Mouse (Mus musculus): Measurements from ENCODE around the gene AI597479. TPM values are rescaled to one million over a fixed set of nuclear protein-coding genes. Genes with fewer than 3 reads are reported as not detected.

AI597479 gene
- polyA plus RNA-seq, 1 experiment from 2014 or later: 24.0 TPM

- H3K36me3 ChIP-seq (ENCODE audit: control insufficient read depth, insufficient read depth, low read length): peaks cover 64% of the 10 kb centered on the region
- peak; percentile 61 for DNase-seq (ENCODE audit: low spot score)
- WGBS: 56% methylated on average over 4 of the region's 4 CpGs
Observed at GRCm38 (mm10) chr1:43110556-43110955, 12.0 kb downstream of the AI597479 start.

GRCm38 (mm10) chr1:43112882-43113281, 14.4 kb downstream of the AI597479 start:
- 76% methylated on average over 2 of the region's 2 CpGs for WGBS
- DNase-seq (ENCODE audit: low spot score) (no peak), ATAC-seq (replicated peaks; ENCODE audit: low FRiP score, low TSS enrichment, low read depth) (no peak)
- Histone ChIP-seq H3K4me3 (ENCODE audit: low read depth, low read length) (no peak overlapping the region), H3K36me3 (ENCODE audit: control insufficient read depth, insufficient read depth, low read length) (peaks cover 69% of the 10 kb centered on the region), H3K27ac (ENCODE audit: low read depth) (no peak overlapping the region), H3K4me1 (replicated peaks; ENCODE audit: control insufficient read depth, insufficient read depth, low read length) (no peaks in the 10 kb centered on the region), H3K27me3 (replicated peaks; ENCODE audit: control insufficient read depth, insufficient read depth, low read length) (no peaks in the 10 kb centered on the region), H3K9ac (ENCODE audit: low read length) (no peak overlapping the region), H3K4me2 (ENCODE audit: low read length) (no peak overlapping the region), H3K9me3 (ENCODE audit: control insufficient read depth, low read length) (no peaks in the 10 kb centered on the region)

More at GRCm38 (mm10) chr1:43110556-43110955, 12.0 kb downstream of the AI597479 start:
- Histone ChIP-seq H3K27ac (ENCODE audit: low read depth) (no peak overlapping the region), H3K4me2 (ENCODE audit: low read length) (no peak overlapping the region), H3K9ac (ENCODE audit: low read length) (no peak overlapping the region), H3K4me3 (ENCODE audit: low read depth, low read length) (no peak overlapping the region), H3K27me3 (replicated peaks; ENCODE audit: control insufficient read depth, insufficient read depth, low read length) (no peaks in the 10 kb centered on the region), H3K4me1 (replicated peaks; ENCODE audit: control insufficient read depth, insufficient read depth, low read length) (no peaks in the 10 kb centered on the region), H3K9me3 (ENCODE audit: control insufficient read depth, low read length) (no peaks in the 10 kb centered on the region)
- no peak for ATAC-seq (replicated peaks; ENCODE audit: low FRiP score, low TSS enrichment, low read depth)

- H3K27me3 ChIP-seq (replicated peaks; ENCODE audit: control insufficient read depth, insufficient read depth, low read length): no peaks in the 10 kb centered on the region
- H3K4me1 ChIP-seq (replicated peaks; ENCODE audit: control insufficient read depth, insufficient read depth, low read length): no peaks in the 10 kb centered on the region
- no peaks in the 10 kb centered on the region for H3K9me3 ChIP-seq (ENCODE audit: control insufficient read depth, low read length)
- H3K4me3 ChIP-seq (ENCODE audit: low read depth, low read length): no peak overlapping the region
- peak; percentile 37 for DNase-seq (ENCODE audit: low spot score)
- 92% methylated on average over 8 of the region's 8 CpGs for WGBS
- no peak for ATAC-seq (replicated peaks; ENCODE audit: low FRiP score, low TSS enrichment, low read depth)
- H3K36me3 ChIP-seq (ENCODE audit: control insufficient read depth, insufficient read depth, low read length): peaks cover 68% of the 10 kb centered on the region
- no peak overlapping the region for H3K27ac ChIP-seq (ENCODE audit: low read depth)
- H3K9ac ChIP-seq (ENCODE audit: low read length): no peak overlapping the region
- no peak overlapping the region for H3K4me2 ChIP-seq (ENCODE audit: low read length)
Observed at GRCm38 (mm10) chr1:43117435-43117834, 18.9 kb downstream of the AI597479 start.

- Histone ChIP-seq H3K9me3 (ENCODE audit: control insufficient read depth, low read length) (no peaks in the 10 kb centered on the region), H3K4me3 (ENCODE audit: low read depth, low read length) (no peak overlapping the region), H3K4me2 (ENCODE audit: low read length) (no peak overlapping the region), H3K4me1 (replicated peaks; ENCODE audit: control insufficient read depth, insufficient read depth, low read length) (no peaks in the 10 kb centered on the region), H3K36me3 (ENCODE audit: control insufficient read depth, insufficient read depth, low read length) (peaks cover 69% of the 10 kb centered on the region), H3K27me3 (replicated peaks; ENCODE audit: control insufficient read depth, insufficient read depth, low read length) (no peaks in the 10 kb centered on the region), H3K27ac (ENCODE audit: low read depth) (no peak overlapping the region), H3K9ac (ENCODE audit: low read length) (no peak overlapping the region)
- DNase-seq (ENCODE audit: low spot score): peak; percentile 35
- 97% methylated on average over 5 of the region's 5 CpGs for WGBS
- no peak for ATAC-seq (replicated peaks; ENCODE audit: low FRiP score, low TSS enrichment, low read depth)
Observed at GRCm38 (mm10) chr1:43120950-43121349, 22.4 kb downstream of the AI597479 start.

- no peaks in the 10 kb centered on the region for H3K9me3 ChIP-seq (ENCODE audit: control insufficient read depth, low read length)
- peaks cover 73% of the 10 kb centered on the region for H3K36me3 ChIP-seq (ENCODE audit: control insufficient read depth, insufficient read depth, low read length)
- ATAC-seq (replicated peaks; ENCODE audit: low FRiP score, low TSS enrichment, low read depth): no peak
- DNase-seq (ENCODE audit: low spot score): no peak
- H3K4me2 ChIP-seq (ENCODE audit: low read length): no peak overlapping the region
- H3K4me3 ChIP-seq (ENCODE audit: low read depth, low read length): no peak overlapping the region
- H3K27ac ChIP-seq (ENCODE audit: low read depth): no peak overlapping the region
- no peaks in the 10 kb centered on the region for H3K27me3 ChIP-seq (replicated peaks; ENCODE audit: control insufficient read depth, insufficient read depth, low read length)
- H3K9ac ChIP-seq (ENCODE audit: low read length): no peak overlapping the region
- no peaks in the 10 kb centered on the region for H3K4me1 ChIP-seq (replicated peaks; ENCODE audit: control insufficient read depth, insufficient read depth, low read length)
- WGBS: 91% methylated on average over 2 of the region's 2 CpGs
Observed at GRCm38 (mm10) chr1:43122616-43123015, 24.1 kb downstream of the AI597479 start.

GRCm38 (mm10) chr1:43124726-43125125, 26.2 kb downstream of the AI597479 start:
- ATAC-seq (replicated peaks; ENCODE audit: low FRiP score, low TSS enrichment, low read depth) (no peak), DNase-seq (ENCODE audit: low spot score) (no peak)
- H3K4me1 ChIP-seq (replicated peaks; ENCODE audit: control insufficient read depth, insufficient read depth, low read length): no peaks in the 10 kb centered on the region
- no peaks in the 10 kb centered on the region for H3K9me3 ChIP-seq (ENCODE audit: control insufficient read depth, low read length)
- 86% methylated on average over 4 of the region's 4 CpGs for WGBS
- H3K4me2 ChIP-seq (ENCODE audit: low read length): no peak overlapping the region
- peaks cover 81% of the 10 kb centered on the region for H3K36me3 ChIP-seq (ENCODE audit: control insufficient read depth, insufficient read depth, low read length)
- no peaks in the 10 kb centered on the region for H3K27me3 ChIP-seq (replicated peaks; ENCODE audit: control insufficient read depth, insufficient read depth, low read length)
- H3K9ac ChIP-seq (ENCODE audit: low read length): no peak overlapping the region
- no peak overlapping the region for H3K27ac ChIP-seq (ENCODE audit: low read depth)
- H3K4me3 ChIP-seq (ENCODE audit: low read depth, low read length): no peak overlapping the region

GRCm38 (mm10) chr1:43127196-43127595, 28.7 kb downstream of the AI597479 start:
- H3K36me3 ChIP-seq (ENCODE audit: control insufficient read depth, insufficient read depth, low read length): peaks cover 78% of the 10 kb centered on the region
- ATAC-seq (replicated peaks; ENCODE audit: low FRiP score, low TSS enrichment, low read depth): no peak
- H3K4me1 ChIP-seq (replicated peaks; ENCODE audit: control insufficient read depth, insufficient read depth, low read length): no peaks in the 10 kb centered on the region

GRCm38 (mm10) chr1:43127820-43128610, 29.5 kb downstream of the AI597479 start:
- WGBS: 80% methylated on average over 8 of the region's 8 CpGs
- Histone ChIP-seq H3K27me3 (replicated peaks; ENCODE audit: control insufficient read depth, insufficient read depth, low read length) (no peaks in the 10 kb centered on the region), H3K4me3 (ENCODE audit: low read depth, low read length) (no peak overlapping the region), H3K9me3 (ENCODE audit: control insufficient read depth, low read length) (no peaks in the 10 kb centered on the region), H3K27ac (ENCODE audit: low read depth) (no peak overlapping the region), H3K4me1 (replicated peaks; ENCODE audit: control insufficient read depth, insufficient read depth, low read length) (no peaks in the 10 kb centered on the region), H3K9ac (ENCODE audit: low read length) (no peak overlapping the region), H3K4me2 (ENCODE audit: low read length) (no peak overlapping the region), H3K36me3 (ENCODE audit: control insufficient read depth, insufficient read depth, low read length) (peaks cover 75% of the 10 kb centered on the region)
- DNase-seq (ENCODE audit: low spot score) (no peak), ATAC-seq (replicated peaks; ENCODE audit: low FRiP score, low TSS enrichment, low read depth) (no peak)

More at GRCm38 (mm10) chr1:43127196-43127595, 28.7 kb downstream of the AI597479 start:
- no peak overlapping the region for H3K9ac ChIP-seq (ENCODE audit: low read length)
- DNase-seq (ENCODE audit: low spot score): no peak
- H3K27ac ChIP-seq (ENCODE audit: low read depth): no peak overlapping the region
- H3K9me3 ChIP-seq (ENCODE audit: control insufficient read depth, low read length): no peaks in the 10 kb centered on the region
- no peaks in the 10 kb centered on the region for H3K27me3 ChIP-seq (replicated peaks; ENCODE audit: control insufficient read depth, insufficient read depth, low read length)
- H3K4me2 ChIP-seq (ENCODE audit: low read length): no peak overlapping the region
- no peak overlapping the region for H3K4me3 ChIP-seq (ENCODE audit: low read depth, low read length)

Measured in intestine, embryonic 14.5 days (tissue).